Mouse (Mus musculus): Measurements from ENCODE around the gene Gsx1.
A peak's percentile ranks its signal among the peaks of the same experiment; 100 is the strongest.

Gene Gsx1

DNA sequence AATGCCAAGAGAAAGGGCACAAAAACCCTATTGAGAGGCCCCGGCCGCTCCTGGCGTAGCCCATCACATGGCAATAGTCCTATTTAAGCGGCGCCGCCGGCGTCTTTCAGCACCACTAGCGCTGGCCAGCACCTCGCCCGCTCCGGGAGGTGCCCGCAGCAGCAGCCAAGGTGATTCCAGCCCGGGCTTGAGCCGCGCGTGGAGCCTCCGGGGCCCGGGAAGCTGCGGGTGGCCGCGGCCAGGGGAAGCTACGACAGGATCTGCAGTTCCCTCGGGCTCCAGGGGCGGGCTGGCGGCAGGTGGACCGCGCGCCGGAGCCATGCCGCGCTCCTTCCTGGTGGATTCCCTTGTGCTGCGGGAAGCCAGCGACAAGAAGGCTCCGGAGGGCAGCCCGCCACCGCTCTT, at the start of gene Gsx1:
Gene Gsx1, plus strand, starts transcription at position 126 of the 405 bp plus-strand sequence.
- peak; percentile 52 for DNase-seq

DNA sequence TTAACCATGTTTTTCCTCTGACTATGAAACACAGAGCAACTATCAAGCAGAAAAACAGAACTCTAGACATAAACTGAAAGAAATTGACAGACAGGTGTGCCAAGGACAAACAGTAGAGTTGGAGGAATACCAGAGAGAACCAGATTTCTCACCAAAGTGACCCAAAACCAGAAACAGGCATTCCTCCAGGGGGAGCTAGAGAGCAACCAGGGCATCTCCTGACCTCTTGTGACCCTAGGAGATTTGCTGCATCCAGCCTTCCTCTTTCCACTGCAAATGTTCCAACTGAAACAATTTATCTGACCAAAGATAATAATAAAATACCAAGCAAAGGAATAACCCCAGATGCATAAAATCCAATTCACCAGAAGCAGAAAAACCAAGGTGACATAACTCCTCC, 41.2 kb upstream of the Gsx1 start:
- no peak for DNase-seq

GRCm38 (mm10) chr5:147154806-147155371, 33.6 kb upstream of the Gsx1 start:
- no peak for DNase-seq

GRCm38 (mm10) chr5:147155449-147156133, 32.9 kb upstream of the Gsx1 start:
- DNase-seq, result no peak

- DNase-seq, result no peak
Observed at GRCm38 (mm10) chr5:147156376-147156775, 32.1 kb upstream of the Gsx1 start.

DNA sequence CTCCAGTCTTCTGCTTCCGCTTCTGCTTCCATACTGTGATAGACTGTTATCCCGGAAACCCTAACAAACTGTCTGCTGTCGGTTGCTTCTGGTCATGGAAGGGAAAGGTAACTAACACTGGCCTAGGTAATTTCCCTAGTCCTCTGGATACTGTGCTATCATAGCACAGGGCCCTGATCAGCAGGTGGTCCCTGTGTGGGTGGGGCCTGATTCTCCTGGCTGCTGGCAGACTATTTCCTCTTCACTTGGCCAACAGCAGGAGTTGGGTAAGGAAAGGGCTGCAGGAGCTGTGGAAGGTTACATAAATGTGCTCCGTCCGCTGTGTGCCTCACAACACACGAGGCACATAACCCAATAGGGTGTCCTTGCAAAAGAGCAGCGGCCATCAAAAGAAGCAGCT, 31.1 kb upstream of the Gsx1 start:
- no peak for DNase-seq

DNA sequence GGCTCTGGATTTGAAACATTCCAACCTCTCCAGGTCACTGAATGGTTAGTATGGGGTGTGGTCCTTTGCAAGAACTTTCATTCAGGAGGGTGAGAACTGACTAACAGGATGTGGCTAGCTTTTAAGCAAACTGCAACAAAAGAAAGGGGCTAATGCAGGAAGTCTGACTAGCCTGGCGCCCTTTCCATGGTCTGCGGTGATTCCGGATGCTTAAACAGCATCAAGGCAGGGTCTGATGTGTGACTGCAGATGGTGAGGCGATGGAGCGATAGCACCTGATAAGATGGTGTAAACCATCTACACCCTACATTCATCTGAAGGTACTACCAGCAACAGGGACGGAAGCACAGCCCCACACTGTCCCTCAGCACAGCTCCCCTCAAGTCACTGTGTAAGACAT, 29.2 kb upstream of the Gsx1 start:
- no peak for DNase-seq

GRCm38 (mm10) chr5:147159792-147160191, 28.7 kb upstream of the Gsx1 start:
- DNase-seq, result no peak

- DNase-seq, result no peak
Observed at GRCm38 (mm10) chr5:147165060-147165459, 23.4 kb upstream of the Gsx1 start.

DNA sequence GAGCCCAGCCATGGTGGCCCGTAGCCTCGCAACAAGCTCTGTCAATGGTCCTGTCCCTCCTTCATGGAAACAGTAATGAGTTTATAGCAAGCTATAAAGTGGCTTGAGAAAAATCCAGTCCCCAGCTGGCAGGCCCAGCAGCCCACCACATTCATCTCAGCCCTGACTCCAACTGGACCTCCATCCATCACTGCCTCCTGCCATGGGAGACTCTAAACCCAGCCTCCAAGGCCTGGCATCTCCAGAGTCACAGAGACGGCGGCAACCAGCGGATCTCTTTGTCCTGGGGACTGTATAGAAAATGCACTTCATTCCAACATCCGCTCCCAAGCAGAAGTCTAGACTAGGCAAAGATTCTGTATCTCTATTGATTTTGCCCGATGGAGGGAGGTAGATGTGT, 18.4 kb upstream of the Gsx1 start:
- DNase-seq, result no peak

GRCm38 (mm10) chr5:147174046-147174445, 14.4 kb upstream of the Gsx1 start:
- no peak for DNase-seq

- DNase-seq, result peak; percentile 6
Observed at GRCm38 (mm10) chr5:147185174-147185915, 3.2 kb upstream of the Gsx1 start.

DNA sequence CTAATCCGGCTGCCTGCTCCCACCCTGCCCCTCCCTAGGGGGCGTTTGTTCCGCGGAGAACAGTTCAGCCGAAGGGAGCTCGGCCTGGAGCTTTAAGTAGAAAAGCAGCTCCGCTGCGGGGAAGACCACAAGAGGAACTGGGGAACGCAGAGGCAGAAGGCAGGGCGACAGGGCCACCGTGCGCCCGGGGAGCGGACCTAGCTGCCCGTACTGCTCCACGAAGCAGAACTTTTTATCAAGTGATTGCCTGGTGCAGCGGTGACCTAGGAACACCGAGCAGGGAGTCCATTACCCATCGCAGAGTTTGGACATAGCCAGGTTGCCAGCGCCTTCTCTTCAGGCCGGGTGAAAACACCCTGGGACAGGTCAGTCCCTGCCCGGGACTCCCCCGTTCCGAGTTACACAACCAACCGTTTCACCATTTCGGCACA, 2.5 kb upstream of the Gsx1 start:
- DNase-seq, result peak; percentile 44

DNA sequence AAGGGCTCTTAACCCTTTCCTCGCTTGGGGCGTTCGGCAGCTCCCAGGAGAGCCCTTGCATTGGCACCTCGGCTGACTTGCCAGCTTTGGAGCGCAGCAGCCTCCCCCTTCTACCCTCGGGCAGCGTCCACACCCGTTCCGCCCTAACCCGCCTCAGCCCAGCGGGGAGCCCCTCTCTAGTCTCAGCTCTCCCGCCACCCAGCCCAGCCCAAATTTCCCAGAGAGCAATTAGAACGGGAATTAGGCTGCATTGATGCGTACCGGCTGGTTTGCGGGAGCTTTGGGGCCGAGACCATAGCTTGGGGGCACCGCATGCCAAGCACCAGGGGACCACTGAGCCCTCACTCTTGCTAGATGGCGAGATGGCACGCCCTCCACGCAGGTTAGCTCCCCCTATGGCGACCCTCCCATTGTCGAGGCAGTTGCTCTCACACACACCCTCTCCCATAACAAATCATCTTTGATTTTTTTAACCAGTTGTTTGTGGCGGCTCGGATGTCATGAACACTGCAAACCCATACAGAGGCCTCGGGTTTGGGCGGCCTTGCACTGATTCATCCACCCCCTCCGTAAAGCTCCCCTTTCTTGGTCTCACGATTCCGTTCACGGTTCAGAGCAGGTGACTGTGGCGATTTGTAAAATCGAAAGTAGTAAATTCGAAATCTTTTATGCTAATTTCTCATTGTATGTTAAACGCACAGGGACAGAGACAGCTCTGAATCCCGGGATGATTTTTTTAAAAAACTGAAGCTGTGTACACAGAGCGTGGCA, 1.5 kb upstream of the Gsx1 start:
- peak; percentile 45 for DNase-seq

- DNase-seq, result no peak
Observed at GRCm38 (mm10) chr5:147187552-147188170, 835 bp upstream of the Gsx1 start.

- DNase-seq, result peak; percentile 11
Observed at GRCm38 (mm10) chr5:147189156-147189555, 660 bp downstream of the Gsx1 start.

DNA sequence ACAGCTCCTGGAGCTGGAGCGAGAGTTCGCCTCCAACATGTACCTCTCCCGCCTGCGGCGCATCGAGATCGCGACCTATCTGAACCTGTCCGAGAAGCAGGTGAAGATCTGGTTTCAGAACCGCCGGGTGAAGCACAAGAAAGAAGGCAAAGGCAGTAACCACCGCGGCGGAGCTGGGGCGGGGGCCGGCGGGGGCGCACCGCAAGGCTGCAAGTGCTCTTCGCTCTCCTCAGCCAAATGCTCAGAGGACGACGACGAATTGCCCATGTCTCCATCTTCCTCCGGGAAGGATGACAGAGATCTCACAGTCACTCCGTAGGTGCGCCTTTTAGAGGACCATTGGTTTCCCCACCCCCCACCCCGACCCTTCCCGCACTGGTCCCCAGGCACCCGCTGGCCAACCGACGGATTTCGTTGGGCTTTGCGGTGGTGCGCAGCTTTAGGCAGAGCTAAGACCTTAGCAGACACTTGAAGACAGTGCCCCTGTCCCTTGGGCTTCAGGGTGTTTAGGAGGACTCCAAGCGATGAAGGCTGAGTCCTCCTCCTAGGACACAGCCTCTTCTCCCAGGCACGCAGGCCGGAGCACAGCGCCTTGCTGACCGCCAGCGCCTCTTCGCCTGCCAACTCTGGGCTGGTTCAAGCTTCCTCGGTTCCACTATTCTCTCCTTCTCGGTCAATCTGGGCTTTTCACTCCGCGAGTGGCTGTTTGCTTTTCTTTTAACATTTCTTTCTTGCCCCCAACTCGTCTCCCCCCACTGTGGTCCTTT, 1.5 kb downstream of the Gsx1 start:
- peak; percentile 19 for DNase-seq

DNA sequence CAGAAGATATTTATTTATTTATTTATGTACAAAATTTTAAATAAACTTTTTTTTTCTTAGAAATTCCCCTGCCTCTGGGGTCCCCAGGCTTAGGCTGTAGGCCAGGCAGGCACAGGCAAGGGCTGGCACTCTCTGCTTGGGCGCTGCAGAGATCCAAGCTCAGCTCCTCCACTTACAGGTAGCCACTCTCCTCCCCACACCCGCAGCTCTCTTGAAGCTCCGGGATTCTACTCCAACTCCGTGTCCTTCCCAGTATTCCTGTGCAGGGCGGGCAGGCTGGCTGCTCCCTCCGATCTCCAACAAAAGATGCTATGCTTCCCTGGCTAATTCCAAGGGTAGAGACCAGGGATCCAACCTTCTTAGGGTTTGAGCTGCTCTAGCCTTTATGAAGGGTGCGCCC, 2.4 kb downstream of the Gsx1 start:
- DNase-seq, result peak; percentile 12

GRCm38 (mm10) chr5:147191801-147192575, 3.5 kb downstream of the Gsx1 start:
- no peak for DNase-seq

GRCm38 (mm10) chr5:147192576-147192960, 4.1 kb downstream of the Gsx1 start:
- no peak for DNase-seq

DNA sequence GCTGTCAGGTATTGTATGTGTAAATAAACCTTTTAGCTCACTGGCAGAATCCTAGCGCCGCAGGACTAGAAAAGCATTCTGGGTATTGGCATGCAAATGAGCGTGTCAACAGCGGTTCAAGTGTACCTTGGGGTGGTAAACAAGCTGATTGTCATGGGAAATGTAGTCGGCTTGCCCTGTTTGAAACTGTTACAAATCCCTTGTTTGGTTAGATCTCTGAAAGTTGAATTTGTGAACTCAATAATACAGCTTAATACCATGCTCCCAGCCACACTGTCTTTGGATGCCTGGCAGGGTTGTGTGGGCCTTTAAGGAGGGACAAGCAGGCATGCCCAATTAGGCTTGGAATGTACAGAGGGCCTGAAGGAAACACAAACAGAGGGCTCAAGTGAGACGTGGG, 16.4 kb downstream of the Gsx1 start:
- no peak for DNase-seq
